Mouse (Mus musculus) WW6 (cell line): ENCODE data around the gene Mum1.

Experiments used
- DNase-seq: peaks from one replicate; pipeline ENCODE4 v3.0.0-alpha.2; 2013; ENCODE audit warnings: low read depth, low spot score

The Mum1 gene

DNA sequence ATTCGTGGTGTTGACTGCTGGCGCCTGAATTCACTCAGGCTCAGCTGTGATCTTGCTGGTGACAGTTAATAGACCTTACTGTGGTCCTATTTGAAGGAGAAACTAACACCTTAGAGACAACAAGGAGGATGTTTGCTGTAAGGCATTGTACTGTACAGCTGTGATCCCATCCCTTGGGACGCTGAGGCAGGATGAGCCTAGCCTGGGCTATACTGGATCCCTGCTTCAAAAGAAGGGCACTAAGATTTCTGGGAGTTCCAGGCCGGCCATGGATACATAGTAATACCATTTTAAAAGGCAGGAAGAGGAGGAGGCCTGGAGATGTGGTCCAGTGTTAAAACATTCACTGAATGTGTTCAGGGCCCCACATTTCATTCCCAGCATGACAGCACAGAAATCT lies 24.3 kb downstream of the Mum1 start:
- no peak for DNase-seq

DNA sequence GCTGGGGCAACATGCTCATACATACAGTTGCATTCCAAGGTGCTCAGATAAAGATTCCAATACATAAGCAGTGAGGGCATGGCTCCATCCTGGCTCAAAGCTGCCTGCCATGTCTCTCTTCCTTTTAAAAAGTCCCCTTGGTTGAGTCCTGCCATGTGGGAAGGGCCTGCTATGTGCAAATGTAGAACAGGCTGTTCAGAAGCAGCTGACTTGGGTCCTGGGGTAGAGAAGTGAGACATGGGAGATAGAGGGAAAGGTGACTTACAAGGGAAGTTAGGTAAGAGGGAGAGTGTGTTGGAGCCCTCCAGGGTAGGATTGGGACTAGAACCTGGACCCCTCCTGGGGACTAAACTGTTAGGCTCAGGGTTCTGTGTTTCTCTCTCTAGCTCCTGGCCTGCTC lies 25.8 kb downstream of the Mum1 start:
- DNase-seq = no peak

DNA sequence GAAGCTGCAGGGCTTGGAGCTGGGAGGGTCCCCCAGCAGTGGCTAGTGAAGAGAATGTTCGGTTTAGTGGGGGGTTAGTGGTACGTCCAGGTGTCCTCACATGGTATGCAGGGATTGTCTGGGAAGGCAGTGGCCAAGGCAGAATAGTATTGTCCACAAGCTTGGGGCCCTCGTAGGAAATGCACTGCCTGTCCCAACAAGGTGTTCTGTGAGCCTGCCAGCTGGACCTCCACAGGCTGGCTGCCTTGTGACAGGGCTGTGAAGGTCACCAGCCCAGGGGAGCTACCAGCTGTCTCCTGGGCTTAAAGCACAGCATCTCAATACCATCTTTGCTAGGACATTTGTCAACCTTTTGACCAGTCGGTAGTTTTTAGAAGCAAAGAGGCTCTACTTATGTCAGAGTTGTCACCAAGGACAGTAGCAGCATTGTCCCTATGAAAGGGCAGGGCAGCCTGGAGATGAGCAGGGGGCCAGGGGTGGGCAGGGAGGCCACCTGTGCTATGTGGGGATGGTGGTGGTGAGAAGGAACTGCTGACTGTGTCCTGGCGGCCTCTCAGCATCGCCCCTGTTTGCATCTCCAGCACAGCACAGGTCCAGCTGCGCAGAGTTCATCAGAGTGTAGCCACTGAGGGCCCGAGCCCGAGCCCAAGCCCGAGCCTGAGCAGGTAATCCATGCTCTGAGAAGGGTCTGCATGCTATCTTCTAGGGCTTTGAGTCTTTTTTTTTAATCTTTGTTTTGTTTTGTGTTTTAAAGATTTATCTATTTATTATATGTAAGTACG lies 26.4 kb downstream of the Mum1 start:
- DNase-seq = no peak

DNA sequence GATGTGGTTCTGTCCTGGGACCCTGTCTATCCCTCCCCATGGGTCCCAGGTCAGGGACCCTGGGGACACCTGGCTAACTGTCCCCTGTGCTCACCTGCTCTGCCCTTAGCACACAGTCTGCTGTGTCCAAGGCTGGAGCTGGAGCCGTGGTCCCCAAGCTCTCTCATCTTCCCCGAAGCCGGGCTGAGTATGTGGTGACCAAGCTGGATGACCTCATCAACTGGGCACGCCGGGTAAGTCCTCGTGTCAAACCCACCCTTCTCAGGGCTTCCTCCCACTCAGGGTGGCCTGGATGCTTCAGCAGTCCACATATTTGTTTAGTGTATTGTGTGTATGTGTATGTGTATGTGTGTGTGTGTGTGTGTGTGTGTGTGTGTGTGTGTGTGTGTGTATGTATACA lies 27.3 kb downstream of the Mum1 start:
- DNase-seq = no peak

DNA sequence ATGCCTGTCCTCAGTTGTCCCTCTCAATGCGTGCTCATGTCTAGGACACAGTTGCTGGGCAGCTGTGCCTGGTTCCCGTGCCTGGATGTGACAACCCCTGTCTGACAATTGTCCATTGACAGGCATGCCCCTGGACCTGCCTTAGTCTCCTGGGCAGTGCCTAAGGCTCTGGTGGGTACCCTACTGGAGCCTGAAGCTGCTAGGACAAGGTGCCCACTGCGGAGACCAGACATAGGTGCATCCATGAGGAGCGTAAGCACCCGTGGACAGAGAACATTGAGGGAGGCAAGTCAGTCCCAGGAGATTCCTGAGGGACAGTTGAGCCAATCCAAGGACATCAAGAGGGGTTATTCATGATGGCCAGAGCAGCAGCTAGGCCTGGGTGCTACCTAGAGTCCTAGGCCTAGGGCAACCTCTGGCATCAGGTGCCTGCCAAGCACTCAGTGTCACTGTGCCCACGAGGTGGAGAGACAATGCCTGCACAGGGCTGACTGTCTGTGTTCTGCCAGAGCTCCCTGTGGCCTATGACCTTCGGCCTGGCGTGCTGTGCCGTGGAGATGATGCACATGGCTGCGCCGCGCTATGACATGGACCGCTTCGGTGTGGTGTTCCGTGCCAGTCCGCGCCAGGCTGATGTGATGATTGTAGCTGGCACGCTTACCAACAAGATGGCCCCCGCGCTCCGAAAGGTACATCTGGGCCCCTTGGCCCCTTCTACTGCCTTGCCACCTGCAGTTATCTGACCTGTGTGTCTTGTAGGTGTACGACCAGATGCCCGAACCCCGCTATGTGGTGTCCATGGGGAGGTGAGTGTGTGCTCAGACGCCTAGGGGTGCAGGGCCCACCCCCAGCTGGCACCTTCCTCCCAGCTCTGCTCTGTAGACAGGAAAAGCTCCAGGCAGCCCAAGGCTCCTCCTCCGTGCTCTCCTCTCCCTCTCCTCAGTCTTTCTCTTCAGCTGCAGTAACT lies 28.4 kb downstream of the Mum1 start:
- DNase-seq = no peak

DNA sequence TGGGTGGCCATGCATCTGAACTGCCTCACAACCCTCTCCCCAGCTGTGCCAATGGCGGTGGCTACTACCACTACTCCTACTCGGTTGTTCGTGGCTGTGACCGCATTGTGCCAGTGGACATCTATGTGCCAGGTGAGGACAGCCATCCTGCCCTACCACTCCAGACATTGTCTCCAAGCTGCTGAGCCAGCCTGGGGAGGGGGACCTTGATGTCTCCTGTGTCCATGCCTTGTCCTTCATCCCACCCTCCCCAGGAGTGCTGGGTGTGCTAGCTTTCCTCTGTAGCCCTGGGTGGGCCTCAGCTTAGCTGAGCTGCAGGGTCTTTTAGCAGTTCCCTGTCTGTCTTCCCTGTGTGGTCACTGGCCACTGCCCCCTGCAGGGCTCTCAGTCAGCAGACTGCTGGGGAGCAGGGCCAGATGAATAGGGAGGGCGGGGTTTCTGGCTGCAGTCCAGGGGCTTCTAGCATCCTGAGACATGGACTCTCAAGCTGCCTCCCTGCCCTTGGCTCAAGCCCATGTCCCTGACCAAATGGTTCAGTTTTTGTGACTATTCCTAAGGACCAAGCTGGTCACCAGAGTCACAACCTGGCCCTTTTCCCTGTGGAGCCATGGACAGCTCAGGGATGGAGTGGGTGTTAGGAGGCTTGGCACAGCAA lies 29.8 kb downstream of the Mum1 start:
- DNase-seq = no peak

DNA sequence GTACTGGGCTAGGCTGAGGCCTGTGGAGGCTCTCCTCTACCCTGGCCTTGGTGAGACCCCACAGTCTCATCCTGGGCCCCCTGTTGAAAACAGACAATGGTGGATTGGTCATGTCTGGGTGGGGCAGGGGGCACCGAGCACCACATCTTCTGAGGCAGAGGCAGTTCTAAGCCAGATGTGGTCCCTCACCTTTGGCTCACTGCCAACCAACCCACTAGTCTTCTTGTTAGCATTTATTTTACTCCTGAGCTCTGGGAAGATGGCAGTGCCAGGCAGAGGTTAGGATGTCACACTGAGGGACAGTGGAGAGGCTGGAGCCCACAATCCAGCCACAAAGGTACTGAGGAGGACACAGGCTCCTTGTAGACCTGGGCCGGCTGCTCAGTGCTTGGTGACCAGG lies 31.7 kb downstream of the Mum1 start:
- DNase-seq = no peak

DNA sequence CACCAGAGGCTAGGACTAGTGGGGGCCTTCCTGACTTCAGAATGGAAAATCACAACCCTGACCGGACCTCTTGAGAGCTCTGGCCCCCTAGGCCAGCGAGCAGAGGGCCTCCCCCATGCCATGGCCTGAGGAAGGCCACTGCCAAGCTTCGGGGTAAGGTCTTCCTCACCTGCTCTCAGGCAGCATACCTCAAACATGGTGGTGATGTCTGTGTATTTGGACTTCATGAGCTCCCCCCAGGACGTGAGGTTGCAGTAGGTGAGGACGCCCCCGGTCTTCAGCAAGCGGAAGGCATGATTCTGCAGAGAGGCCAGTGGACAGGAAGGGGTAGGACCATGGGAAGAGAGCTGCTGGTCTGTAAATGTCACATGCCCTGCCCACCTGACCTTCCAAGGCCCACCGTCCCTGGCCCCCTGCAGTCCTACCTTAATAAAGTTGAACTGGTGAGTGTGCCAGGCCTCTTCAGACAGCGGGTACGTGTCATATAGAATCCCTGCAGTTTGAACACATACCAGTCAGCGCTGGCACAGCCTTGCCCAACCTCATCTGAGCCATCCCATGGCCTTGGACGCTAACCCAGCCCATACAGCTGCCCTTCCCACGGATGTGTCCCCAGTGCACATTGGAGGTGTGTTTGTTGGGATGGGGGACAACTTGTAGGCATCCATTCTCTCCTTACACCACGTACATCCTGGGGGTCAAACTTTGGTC lies 32.7 kb downstream of the Mum1 start:
- no peak for DNase-seq

DNA sequence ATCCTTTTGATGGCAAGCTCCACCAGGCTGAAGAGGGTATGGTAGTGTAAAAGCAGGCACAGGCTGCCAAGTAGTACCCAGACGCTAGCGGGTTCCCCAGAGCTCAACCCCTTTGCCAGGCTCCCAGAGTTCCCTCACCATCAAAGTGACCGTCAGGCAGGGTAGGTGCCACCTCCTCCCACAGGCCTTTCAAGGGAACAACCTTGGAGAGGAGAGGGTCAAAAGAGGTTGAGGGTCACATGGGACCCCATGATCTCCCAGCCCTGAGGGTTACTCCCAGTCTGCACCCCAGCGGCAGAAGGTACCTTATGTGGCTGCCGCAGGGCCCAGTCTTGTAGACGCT lies 33.2 kb downstream of the Mum1 start:
- no peak for DNase-seq

DNA sequence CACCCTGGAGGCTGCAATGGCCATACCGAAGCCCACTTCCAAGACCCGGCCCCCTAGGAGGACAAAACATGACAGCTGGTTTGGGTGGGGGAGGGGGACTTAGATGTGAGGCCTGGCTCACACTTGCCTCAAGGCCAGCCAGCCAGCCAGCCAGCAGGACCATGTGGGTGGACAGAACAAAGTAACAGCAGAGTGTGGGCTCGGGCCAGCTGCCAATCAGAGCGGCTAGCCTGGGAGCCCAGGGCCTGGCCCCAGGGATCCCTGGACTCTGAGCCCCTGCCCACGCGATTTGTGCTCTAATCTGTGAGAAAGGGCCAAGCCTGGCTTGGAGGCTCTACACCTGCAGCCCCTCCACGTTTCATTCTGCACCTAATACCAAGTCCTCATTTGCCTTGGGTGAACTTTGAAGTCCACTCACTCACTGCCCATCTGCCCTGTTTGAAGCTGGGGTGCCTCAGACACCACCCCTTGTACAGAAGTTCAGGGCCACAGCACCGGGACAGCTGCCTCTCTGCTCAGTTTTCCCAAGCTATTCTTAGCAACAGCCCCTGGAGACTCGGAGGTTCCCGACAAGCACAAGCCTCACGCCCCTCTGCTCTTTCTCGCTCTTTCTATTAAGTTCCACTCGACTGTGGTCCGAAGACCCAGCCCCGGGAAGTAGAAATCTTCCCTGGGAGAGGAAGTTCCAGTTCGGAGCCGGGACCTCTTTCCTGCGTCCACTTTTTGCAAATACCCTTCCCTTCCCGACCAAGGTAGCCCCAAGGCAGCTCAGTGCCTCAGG lies 33.8 kb downstream of the Mum1 start:
- DNase-seq = no peak

DNA sequence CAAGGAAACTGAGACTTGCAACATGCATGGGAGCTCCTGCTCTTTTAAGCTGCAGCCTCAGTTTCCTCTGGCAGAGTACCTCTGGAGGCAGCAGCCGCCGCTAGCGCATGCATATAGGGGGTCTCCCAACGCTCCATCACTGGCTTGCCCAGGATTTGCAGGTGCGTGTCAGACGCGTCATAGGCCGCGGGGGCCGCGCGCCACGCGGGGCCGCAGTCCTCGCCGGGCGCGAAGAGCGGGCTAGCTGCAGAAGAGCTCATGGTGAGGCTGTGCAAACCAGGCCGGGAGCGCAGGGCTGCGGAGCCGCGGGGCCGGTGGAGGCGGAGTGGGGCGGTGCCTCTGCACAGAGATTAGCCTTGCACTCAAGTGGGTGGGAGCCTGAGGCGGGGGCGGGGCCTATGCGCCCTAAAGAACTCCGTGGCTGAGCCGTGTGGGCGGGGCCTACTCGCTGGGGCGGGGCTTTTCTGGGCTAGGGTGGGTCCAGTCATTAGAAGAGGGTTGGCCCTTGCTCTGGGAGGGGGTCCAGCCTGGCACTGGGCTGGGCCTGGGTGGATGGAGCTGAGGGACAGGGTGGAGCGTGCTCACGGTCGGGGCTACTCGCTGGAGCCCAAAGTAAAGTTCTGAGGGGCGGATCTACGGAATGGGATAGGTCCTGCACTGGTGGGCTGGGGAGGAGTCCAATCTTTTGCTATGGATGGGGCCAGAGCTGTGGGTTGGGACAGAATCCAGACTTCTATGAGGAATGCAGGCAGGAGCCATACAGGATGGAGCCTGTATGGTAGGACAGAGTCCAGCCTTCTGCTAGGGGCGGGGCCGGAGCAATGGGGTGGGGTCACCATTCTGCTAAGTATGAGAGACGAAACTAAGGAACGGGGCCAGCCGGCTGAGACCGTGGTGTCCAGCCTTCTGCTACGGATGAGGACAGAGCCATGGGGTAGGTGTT lies 34.7 kb downstream of the Mum1 start, which contains the start of the genes Gamt and Dazap1:
Gene Gamt, minus strand, starts transcription at position 371 of the 943 bp plus-strand sequence.
Gene Dazap1, plus strand, starts transcription at position 845 of the 943 bp plus-strand sequence.
- peak; percentile 87 for DNase-seq

DNA sequence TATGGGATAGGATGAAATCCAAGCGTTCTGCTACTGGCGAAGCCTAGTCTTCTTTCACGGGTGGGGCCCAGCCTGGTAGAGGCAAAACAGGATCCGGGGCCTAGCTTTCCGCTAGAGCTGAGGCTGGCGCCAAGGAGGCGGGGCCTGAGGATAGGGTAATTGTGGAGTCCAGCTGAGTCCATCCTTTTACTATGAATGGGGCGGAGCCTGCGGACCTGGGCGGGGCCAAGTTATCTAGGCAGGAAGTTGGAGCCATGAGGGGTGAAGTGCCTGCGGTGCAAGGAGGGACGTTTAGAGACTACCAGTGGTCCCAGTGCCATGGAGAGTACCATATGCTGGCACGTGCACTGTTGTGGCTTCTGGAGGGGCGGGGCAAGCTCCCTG lies 35.3 kb downstream of the Mum1 start:
- peak; percentile 72 for DNase-seq

DNA sequence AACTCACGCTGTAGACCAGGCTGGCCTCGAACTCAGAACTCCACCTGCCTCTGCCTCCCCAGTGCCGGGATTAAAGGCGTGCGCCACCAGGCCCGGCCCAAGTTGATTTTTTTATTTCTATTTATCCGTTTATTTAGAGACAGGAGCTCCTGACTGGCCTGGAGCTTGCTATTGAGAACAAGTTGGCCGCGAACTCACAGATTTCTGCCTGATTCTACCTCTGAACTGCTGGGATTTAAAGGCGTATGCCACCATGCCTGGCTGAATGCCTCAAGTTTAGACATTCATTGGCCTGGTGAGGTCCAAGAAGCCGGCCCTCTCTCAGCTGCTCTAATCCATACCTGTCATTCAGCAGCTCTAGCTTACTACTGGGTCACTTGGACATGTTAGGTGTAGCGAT lies 35.9 kb downstream of the Mum1 start:
- no peak for DNase-seq

DNA sequence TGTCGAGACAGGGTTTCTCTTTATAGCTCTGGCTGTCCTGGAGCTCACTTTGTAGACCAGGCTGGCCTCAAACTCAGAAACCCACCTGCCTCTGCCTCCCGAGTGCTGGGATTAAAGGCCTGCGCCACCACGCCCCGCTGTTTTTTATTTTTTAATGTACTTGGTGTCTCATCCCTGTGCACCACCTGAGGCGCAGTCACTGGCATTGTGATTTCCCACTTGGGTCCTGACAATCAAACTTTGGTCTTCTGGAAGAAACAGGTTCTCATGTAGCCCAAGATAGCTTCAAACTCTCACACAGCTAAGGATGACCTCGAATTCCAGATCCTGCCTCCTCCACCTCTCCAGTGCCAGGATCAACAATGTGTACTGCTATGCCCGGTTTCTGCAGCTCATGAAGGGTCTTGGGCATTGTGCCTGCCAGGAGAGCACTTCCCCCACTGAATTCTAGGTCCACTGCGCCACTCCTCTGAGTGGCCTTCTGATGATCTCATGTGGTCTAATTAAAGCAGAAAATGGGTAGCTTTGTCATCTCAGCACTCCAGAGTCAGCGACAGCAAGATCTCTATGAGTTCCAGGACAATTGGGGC lies 36.6 kb downstream of the Mum1 start:
- no peak for DNase-seq

DNA sequence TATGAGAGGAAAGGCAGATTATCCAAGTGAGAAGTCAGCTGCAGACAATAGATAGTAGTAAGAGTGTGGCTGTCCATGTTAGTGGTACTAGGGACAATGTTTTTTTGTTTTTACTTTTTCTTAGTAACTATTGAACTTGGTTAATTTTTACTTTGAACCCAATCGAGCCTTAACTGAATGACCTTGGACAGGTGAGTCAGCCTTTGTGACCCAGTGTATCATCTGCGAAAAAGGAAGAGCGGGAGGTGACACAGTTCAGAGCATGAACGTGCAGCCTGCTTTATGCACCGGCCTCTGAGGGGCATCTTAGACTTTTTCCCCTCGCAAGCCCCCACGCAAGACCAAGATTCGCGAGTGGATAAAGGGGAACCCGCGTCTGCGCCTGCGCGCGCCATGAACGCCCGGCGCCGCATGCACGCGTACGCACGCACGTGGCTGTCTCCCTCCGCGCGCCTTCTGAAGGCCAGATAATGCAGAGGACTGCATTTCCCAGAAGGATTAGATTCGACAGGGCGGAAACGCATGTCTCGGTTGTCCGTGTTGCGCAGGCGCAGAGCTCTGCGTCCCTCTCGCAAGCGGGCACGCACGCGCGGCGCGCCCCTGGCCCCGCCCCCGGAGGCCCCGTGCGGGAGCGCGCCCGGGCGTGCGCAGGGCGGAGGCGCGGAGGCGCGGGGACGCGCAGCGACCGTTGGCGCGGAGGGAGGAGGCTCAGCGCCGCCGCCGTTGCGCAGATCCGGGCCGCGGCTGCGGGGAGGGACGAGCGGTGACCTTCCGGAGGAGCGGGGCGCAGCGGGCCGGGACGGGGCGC lies 38.3 kb downstream of the Mum1 start:
- peak; percentile 92 for DNase-seq

DNA sequence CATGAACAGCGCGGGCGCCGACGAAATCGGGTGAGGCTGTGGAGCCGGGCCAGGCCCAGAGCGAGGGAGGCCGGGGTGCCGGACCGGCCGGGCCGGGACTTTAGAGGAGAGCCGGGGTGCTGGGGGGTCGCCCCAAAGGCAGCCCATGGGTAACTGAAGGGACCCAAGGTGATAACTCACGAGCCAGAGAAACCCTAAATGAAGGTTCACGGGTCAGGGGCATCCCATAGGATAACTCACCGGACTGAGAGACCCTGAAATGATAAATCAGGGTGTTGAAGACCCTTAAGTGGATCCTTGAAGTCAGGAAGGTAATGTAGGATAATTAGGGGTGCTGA lies 38.9 kb downstream of the Mum1 start:
- no peak for DNase-seq

DNA sequence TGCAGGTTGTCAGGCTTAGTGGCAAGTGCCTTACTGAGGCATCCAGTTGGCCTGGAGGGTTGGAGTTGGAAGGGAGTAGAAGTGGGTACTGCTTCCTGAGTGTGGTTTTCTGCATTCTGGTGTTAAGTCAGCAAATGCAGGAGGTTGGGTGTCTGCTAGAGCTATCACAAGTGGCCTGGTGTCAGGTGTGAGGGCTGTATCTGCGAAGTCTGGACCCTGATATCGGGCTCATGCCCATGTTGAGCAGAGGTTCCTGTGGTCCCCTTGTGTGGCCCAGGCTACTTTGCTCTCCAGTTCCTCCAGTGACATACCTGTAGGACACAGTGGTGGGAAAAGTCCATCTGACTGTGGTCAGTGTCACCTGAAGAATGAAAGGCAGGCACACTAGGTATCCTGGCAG lies 43.9 kb downstream of the Mum1 start:
- no peak for DNase-seq

DNA sequence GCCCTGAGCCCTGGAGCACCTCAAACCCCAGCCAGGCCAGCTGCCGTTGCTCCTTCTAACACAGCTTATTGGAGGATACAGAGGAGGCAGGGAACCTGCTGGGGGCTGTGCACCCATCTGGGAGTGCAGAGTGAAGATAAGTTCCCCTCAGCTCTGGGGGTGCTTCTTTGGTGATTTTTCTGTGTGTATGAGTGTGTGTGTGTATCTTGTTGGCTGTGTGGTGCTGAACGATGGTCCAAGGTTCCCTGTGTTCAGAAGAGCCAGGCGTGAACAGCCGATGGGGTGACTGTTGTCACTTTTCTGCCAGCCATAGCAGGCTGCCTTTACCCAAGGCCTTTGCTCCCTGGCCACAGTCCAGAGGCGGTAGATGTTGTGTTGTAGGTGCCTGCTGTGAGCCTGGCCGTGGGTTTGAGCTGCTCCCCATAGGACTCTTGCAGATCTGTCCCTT lies 44.5 kb downstream of the Mum1 start:
- no peak for DNase-seq
